Mouse (Mus musculus) frontal cortex, postnatal 14 days (tissue): ENCODE results near the gene Ttll12.
A peak's percentile ranks its signal among the peaks of the same experiment; 100 is the strongest.

Experiments
- DNase-seq, 2 experiments: peaks; one replicate each; pipeline ENCODE4 v3.0.0; 2022; ENCODE audit warnings: low spot score in 2 of 2

The Ttll12 gene

GRCm38 (mm10) chr15:83594513-83595363 is at the start of gene Ttll12:
Ttll12 (minus strand) TSS chr15:83595157.
- peak; percentile 87 to 93 for DNase-seq

GRCm38 (mm10) chr15:83642518-83642917 is 47.6 kb upstream of the Ttll12 start:
- DNase-seq = no peak

DNA sequence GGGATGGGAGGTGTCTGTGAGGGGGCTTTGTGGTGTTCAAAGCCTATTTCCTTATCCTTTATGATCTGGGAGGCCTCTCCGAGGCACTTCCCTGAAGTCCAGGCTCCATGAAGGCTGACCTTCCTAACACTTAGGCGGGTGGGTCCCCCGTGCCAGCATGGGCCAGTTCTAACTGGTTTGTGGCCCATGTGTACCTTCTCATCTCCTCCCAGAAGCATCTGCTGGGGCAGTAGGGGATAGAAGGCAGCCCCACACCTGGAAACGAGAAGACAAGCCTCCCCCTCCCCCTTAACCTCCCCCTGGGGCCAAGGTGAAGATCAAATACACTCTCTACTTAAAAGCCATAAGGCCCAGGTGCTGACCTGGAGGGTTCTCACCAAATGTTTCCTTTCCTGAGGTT is 45.3 kb upstream of the Ttll12 start:
- no peak for DNase-seq

GRCm38 (mm10) chr15:83639160-83639559 is 44.2 kb upstream of the Ttll12 start:
- DNase-seq = no peak

DNA sequence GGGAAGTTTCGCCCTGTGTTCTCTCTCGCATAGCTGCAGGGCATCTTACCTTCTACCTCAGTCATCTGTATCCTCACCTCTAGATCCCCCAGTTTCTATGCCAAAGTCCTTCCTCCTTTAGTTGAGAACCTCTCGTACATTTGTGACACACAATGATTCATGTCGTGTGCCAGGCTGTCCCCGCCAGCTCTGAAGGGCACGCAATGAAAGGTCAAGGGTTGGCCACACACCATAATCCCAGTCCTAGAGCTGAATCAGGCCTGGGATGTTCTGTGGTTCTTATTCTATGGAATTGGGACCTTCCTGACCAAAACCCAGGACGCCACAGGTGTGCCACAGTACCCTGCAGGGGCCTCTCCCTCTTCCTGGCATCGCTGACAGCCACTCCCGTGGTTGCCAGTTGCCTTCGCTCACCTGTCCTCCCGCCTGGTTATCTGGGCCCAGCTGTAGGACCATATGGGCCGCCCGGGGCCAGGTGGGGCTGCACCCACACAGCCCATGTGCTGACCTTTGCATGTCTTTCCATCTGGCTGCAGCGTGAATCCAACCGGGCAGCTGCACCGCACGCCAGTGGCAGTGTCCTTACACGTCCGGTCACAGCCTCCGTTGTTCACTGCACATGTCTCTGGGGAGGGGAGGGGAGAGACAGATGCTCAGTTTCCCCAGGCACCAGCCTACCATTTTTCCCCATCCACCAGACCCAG is 43.4 kb upstream of the Ttll12 start:
- no peak for DNase-seq

DNA sequence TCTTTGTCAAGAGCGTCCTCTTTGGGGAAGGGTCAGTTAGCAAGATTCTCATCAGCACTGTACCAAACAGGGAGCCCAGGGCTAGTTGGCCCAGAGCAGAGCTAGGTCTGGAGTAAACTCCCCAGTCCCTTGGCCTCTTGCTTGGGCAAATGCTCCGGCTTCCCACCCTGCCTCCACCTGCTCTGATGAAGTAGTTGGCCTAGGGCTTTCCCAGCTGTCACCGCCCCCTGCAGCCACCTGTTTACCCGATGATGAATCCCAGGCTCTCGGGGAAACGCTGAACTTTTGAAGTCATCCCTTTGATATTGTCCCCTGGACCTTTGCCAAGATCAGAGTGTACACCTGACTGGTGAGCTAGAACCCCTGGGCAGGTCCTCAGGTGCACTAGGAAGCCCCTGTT is 41.8 kb upstream of the Ttll12 start:
- no peak for DNase-seq

DNA sequence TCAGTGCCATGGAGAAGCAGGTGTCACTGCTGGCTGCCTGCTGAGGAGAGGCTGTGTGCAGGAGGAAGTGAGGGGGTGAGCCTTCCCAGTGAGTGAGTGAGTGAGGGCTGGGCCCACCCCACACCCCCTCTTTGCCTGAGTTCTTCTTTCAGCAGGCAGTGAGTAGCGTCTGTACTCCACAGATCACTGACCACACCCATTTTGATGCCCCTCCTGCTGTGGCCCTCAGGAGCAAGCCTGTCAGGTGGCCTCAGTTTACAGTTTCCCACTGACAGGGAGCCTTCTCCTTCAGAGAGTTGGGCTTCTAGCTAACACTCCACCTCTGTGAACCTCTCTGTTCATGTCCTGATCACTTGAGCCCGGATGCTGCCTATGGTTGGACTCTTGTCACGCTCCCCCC is 40.3 kb upstream of the Ttll12 start:
- DNase-seq = no peak

DNA sequence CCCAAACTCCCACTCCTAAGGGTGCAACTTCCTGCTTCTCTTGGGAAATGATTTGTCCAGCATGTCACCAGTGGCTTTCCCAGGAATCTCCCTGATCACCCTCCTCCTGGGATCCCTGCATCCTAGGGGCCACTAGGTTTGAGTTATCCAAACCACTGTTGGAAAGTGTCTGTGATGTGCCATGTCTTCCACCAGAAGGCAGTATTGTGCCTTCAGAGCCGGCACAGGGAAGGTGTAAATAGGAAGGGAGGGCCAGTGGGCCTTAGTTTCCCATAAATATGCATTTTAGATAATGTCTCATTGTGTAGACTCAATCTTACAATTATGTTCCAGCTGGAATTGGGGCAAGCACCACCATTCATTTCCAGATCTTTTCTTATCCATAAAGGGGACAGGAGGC is 39.1 kb upstream of the Ttll12 start:
- no peak for DNase-seq

GRCm38 (mm10) chr15:83631071-83631470 is 36.1 kb upstream of the Ttll12 start:
- DNase-seq = no peak

GRCm38 (mm10) chr15:83629716-83630115 is 34.8 kb upstream of the Ttll12 start:
- no peak for DNase-seq

- no peak for DNase-seq
Observed at GRCm38 (mm10) chr15:83626142-83626645, 31.2 kb upstream of the Ttll12 start.

DNA sequence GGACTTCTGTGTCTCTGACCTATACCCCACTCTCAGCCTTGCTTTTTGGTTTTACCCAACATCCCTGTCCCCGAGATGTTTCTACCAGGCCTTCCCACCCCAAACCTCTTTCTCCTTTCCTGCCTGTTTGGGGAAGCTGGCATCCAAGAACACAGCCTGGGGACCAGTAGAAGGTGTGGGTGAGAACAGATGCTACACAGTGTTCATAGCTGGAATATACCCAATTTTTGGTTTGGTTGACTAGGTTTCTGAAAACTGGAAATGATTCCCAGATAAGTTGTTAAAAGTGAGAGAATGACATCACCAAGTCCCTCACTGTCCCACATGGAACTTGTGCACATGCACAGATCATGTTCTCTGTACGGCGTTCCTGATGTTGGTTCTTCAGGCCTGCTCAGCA is 20.3 kb upstream of the Ttll12 start:
- DNase-seq = no peak

GRCm38 (mm10) chr15:83607115-83607802 is 12.3 kb upstream of the Ttll12 start:
- DNase-seq = peak; percentile 35 to 38

- no peak for DNase-seq
Observed at GRCm38 (mm10) chr15:83606700-83607099, 11.7 kb upstream of the Ttll12 start.

- no peak for DNase-seq
Observed at GRCm38 (mm10) chr15:83606216-83606615, 11.3 kb upstream of the Ttll12 start.

GRCm38 (mm10) chr15:83603426-83603825 is 8.5 kb upstream of the Ttll12 start:
- no peak for DNase-seq

GRCm38 (mm10) chr15:83603046-83603396 is 8.1 kb upstream of the Ttll12 start:
- DNase-seq = no peak

- no peak for DNase-seq
Observed at GRCm38 (mm10) chr15:83602372-83603045, 7.6 kb upstream of the Ttll12 start.

- DNase-seq = no peak
Observed at GRCm38 (mm10) chr15:83601185-83601584, 6.2 kb upstream of the Ttll12 start.

GRCm38 (mm10) chr15:83596833-83597232 is 1.9 kb upstream of the Ttll12 start:
- DNase-seq = no peak

GRCm38 (mm10) chr15:83595364-83595711 is 381 bp upstream of the Ttll12 start:
- DNase-seq = no peak
